Mouse (Mus musculus) lung, adult 2 months (tissue): ENCODE measurements around the gene Actn3. TPM values are rescaled to one million over a fixed set of nuclear protein-coding genes. Genes with fewer than 3 reads are reported as not detected.
"Not testable (repeated sequence)": the region's sequence is repeated elsewhere in the genome, so short reads cannot be mapped to it uniquely, and the experiment has no call there.

Experiments used
- DNase-seq: peaks from one replicate; pipeline ENCODE4 v3.0.0; 2022
- H3K4me1 ChIP-seq: fragments of 200-500 bp; 2 replicates; pipeline ENCODE4 v1.6.1; 2011; ENCODE audit warnings: low read length; ENCODE audit not compliant: control insufficient read depth, insufficient read depth
- H3K4me3 ChIP-seq: fragments of 200-500 bp; replicated peaks from 2 replicates; pipeline ENCODE3; 2011; ENCODE audit warnings: low read depth, mild to moderate bottlenecking, control low read depth, low read length; ENCODE audit errors: extremely low read depth
- CTCF ChIP-seq: fragments of 200-500 bp; IDR thresholded peaks from 2 replicates; pipeline ENCODE4 v1.5.1; 2011; ENCODE audit warnings: mild to moderate bottlenecking, low read length, control low read depth; ENCODE audit not compliant: insufficient read depth
- POLR2A ChIP-seq: fragments of 200-500 bp; IDR thresholded peaks from 2 replicates; pipeline ENCODE4 v1.6.1; 2011; ENCODE audit warnings: low read depth, mild to moderate bottlenecking, control low read depth, low read length, borderline replicate concordance; ENCODE audit errors: extremely low read depth
- WGBS: fragments of 180-500 bp; shearing (Covaris S2); methylation state at CpG from one replicate; pipeline ENCODE4 v1.1.7; 2018; 5-methylcytosine and 5-hydroxymethylcytosine counted together
- polyA plus RNA-seq: library from polyadenylated mRNA; depleted of rRNA; stranded (reverse); fragments of >200 nt; gene quantifications from 2 replicates; pipeline ENCODE4 v1.2.3, GENCODE M21; 2012; rRNA removed

The Actn3 gene
- polyA plus RNA-seq, 1 experiment: 22.2 TPM

GRCm38 (mm10) chr19:4820678-4821303, 56.9 kb downstream of the Actn3 start:
- TF ChIP-seq CTCF (no peak), POLR2A (no peak)
- no peak for DNase-seq
- H3K4me1 ChIP-seq: no peaks in the 10 kb centered on the region
- H3K4me3 ChIP-seq: no peak overlapping the region
- WGBS: 45% methylated on average over 5 of the region's 5 CpGs

- H3K4me3 ChIP-seq: no peak overlapping the region
- no peak for TF ChIP-seq CTCF
- no peak for TF ChIP-seq POLR2A
- WGBS: 40% methylated on average over 1 of the region's 1 CpGs
- DNase-seq: no peak
- H3K4me1 ChIP-seq: no peaks in the 10 kb centered on the region
Measured at GRCm38 (mm10) chr19:4817182-4817835, 60.4 kb downstream of the Actn3 start.

DNA sequence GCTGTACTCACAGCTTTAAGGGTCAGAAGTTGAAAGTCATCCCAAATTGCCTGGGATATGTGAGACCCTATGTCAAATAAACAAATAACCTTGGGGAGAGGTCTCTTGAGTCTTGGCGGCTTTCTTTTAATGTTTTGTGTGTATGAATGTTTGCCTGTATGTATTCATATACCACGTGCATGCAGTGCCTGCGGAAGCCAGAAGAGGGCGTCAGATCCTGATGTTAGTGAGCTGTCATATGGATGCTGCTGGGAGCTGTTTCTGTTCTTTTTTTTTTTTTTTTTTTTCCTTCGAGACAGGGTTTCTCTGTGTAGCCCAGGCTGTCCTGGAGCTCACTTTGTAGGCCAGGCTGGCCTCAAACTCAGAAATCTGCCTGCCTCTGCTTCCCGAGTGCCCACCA, 64.7 kb downstream of the Actn3 start:
- Histone ChIP-seq H3K4me3 (no peak overlapping the region), H3K4me1 (peaks cover 5% of the 10 kb centered on the region)
- WGBS: 89% methylated on average over 6 of the region's 6 CpGs
- no peak for DNase-seq
- TF ChIP-seq CTCF (peak; percentile 39; the same call in 1 of the 2 replicates), POLR2A (no peak)

DNA sequence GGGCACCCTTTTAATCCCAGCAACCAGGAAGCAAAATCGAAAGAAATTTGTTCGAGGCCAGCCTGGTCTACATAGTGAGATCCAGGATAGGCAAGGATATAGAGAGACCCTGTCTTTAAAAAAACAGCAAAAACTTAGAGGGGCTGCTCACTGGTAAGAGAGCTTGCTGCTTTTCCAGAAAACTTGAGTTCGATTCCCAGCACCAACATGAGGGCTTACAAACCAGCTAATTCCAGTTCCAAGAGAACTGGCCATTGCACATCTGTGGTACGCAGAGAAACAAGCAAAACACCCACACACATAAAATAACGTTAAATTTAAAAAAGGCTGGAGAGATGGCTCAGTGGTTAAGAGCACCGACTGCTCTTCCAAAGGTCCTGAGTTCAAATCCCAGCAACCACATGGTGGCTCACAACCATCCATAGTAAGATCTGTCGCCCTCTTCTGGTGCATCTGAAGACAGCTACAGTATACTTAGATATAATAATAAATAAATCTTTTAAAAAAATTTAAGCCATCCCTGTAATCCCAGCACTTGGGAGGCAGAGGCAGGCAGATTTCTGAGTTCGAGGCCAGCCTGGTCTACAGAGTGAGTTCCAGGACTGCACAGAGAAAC, 65.3 kb downstream of the Actn3 start:
- H3K4me3 ChIP-seq, DNase-seq, H3K4me1 ChIP-seq: not testable (repeated sequence)
- 69% methylated on average over 8 of the region's 8 CpGs for WGBS

DNA sequence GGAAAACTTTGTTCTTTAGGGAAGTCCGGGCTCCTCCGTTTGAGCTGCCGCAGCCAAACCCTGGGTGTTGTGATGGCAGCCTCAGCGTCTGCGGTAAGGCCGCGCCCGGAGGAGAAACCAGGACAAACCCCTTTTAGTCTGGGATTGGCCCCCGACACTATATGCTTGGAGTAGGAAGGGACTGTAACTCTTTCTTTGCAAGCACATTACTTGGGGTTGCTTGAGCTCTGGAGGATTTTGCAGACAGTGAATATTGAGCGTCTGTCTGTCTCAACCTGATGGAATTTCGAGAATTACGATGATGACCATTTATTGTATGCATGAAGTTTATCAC, 65.8 kb downstream of the Actn3 start:
- Histone ChIP-seq H3K4me1 (peaks cover 5% of the 10 kb centered on the region), H3K4me3 (peak overlapping the region; percentile 82)
- DNase-seq: no peak
- TF ChIP-seq CTCF (no peak), POLR2A (no peak)
- WGBS: 4% methylated on average over 12 of the region's 12 CpGs

Other genes starting within 250 kb of the Actn3 start
- 0.20 and 0.65 TPM in 2 replicates for gene Gm960, start 179.2 kb downstream of the Actn3 start, polyA plus RNA-seq
- gene Sptbn2, start 166.7 kb downstream of the Actn3 start, polyA plus RNA-seq: 1.3 and 4.4 TPM in 2 replicates
- gene Rbm4b, start 121.4 kb downstream of the Actn3 start, polyA plus RNA-seq: 6.8 and 7.6 TPM in 2 replicates
- 28.6 and 36.1 TPM in 2 replicates for gene Rbm4, start 84.0 kb downstream of the Actn3 start, polyA plus RNA-seq
- 7.6 and 13.5 TPM in 2 replicates for gene Gm21992, start 66.3 kb downstream of the Actn3 start, polyA plus RNA-seq
- 42.4 and 52.1 TPM in 2 replicates for gene Rbm14, start 66.3 kb downstream of the Actn3 start, polyA plus RNA-seq
- 32.5 and 44.7 TPM in 2 replicates for gene Ccs, start 38.6 kb downstream of the Actn3 start, polyA plus RNA-seq
- gene Ccdc87, start 38.5 kb downstream of the Actn3 start, polyA plus RNA-seq: 0.33 and 0.46 TPM in 2 replicates
- gene Ctsf, start 22.8 kb downstream of the Actn3 start, polyA plus RNA-seq: 48.7 and 76.1 TPM in 2 replicates
- 22.3 and 23.6 TPM in 2 replicates for gene Zdhhc24, start 759 bp upstream of the Actn3 start, polyA plus RNA-seq
- gene Bbs1, start 28.7 kb upstream of the Actn3 start, polyA plus RNA-seq: 7.5 and 9.0 TPM in 2 replicates
- 70.3 and 89.2 TPM in 2 replicates for gene Dpp3, start 50.4 kb upstream of the Actn3 start, polyA plus RNA-seq
- 5.5 and 5.8 TPM in 2 replicates for gene Peli3, start 65.2 kb upstream of the Actn3 start, polyA plus RNA-seq
- 19.5 and 20.5 TPM in 2 replicates for gene Mrpl11, start 84.2 kb upstream of the Actn3 start, polyA plus RNA-seq
- 0.54 and 0.93 TPM in 2 replicates for gene Npas4, start 112.4 kb upstream of the Actn3 start, polyA plus RNA-seq
- 4.3 and 5.9 TPM in 2 replicates for gene Slc29a2, start 146.0 kb upstream of the Actn3 start, polyA plus RNA-seq
- gene B4gat1, start 160.9 kb upstream of the Actn3 start, polyA plus RNA-seq: 38.0 and 38.7 TPM in 2 replicates
- 0.58 and 0.78 TPM in 2 replicates for gene AC124502.3, start 161.0 kb upstream of the Actn3 start, polyA plus RNA-seq
- gene Brms1, start 163.4 kb upstream of the Actn3 start, polyA plus RNA-seq: 36.3 and 40.4 TPM in 2 replicates
- 10.2 and 10.4 TPM in 2 replicates for gene Rin1, start 172.6 kb upstream of the Actn3 start, polyA plus RNA-seq
- gene Cd248, start 190.2 kb upstream of the Actn3 start, polyA plus RNA-seq: 20.9 and 22.6 TPM in 2 replicates
- 10.7 and 11.8 TPM in 2 replicates for gene Tmem151a, start 207.6 kb upstream of the Actn3 start, polyA plus RNA-seq
- gene Yif1a, start 210.6 kb upstream of the Actn3 start, polyA plus RNA-seq: 154 and 165 TPM in 2 replicates
- gene Cnih2, start 220.6 kb upstream of the Actn3 start, polyA plus RNA-seq: 1.2 and 1.3 TPM in 2 replicates
- gene Rab1b, start 229.2 kb upstream of the Actn3 start, polyA plus RNA-seq: 213 and 232 TPM in 2 replicates
- 35.5 and 47.3 TPM in 2 replicates for gene Klc2, start 240.7 kb upstream of the Actn3 start, polyA plus RNA-seq